Mouse (Mus musculus) ovary, postnatal 36 days (tissue): ENCODE measurements around the gene Rere.

ENCODE experiments used
- DNase-seq: peaks from one replicate; pipeline ENCODE4 v3.0.0; 2022; ENCODE audit warnings: low spot score, mixed read lengths

Rere gene

GRCm38 (mm10) chr4:150615251-150616028 lies 334.0 kb downstream of the Rere start:
- DNase-seq, result no peak

- no peak for DNase-seq
Measured at GRCm38 (mm10) chr4:150616029-150616420, 334.6 kb downstream of the Rere start.

GRCm38 (mm10) chr4:150616841-150617240 lies 335.4 kb downstream of the Rere start:
- DNase-seq, result no peak

- no peak for DNase-seq
Measured at GRCm38 (mm10) chr4:150619011-150619410, 337.6 kb downstream of the Rere start.

GRCm38 (mm10) chr4:150622641-150623040 lies 341.2 kb downstream of the Rere start:
- no peak for DNase-seq

GRCm38 (mm10) chr4:150624214-150624823 lies 342.9 kb downstream of the Rere start:
- no peak for DNase-seq

GRCm38 (mm10) chr4:150624933-150625332 lies 343.5 kb downstream of the Rere start:
- DNase-seq, result no peak

GRCm38 (mm10) chr4:150625425-150625824 lies 344.0 kb downstream of the Rere start:
- peak; percentile 56 for DNase-seq

- peak; percentile 53 for DNase-seq
Measured at GRCm38 (mm10) chr4:150625951-150626732, 344.7 kb downstream of the Rere start.

- DNase-seq, result no peak
Measured at GRCm38 (mm10) chr4:150629266-150629665, 347.8 kb downstream of the Rere start.

GRCm38 (mm10) chr4:150635568-150635967 lies 354.1 kb downstream of the Rere start:
- DNase-seq, result no peak

GRCm38 (mm10) chr4:150636635-150637034 lies 355.2 kb downstream of the Rere start:
- DNase-seq, result no peak

GRCm38 (mm10) chr4:150644299-150644698 lies 362.9 kb downstream of the Rere start:
- no peak for DNase-seq

GRCm38 (mm10) chr4:150649327-150649726 lies 367.9 kb downstream of the Rere start:
- no peak for DNase-seq

- no peak for DNase-seq
Measured at GRCm38 (mm10) chr4:150651390-150652277, 370.2 kb downstream of the Rere start, which contains the start of gene Slc45a1. Slc45a1 (minus strand) TSS chr4:150652174.

- no peak for DNase-seq
Measured at GRCm38 (mm10) chr4:150653072-150653599, 371.7 kb downstream of the Rere start.

GRCm38 (mm10) chr4:150655989-150656388 lies 374.5 kb downstream of the Rere start:
- DNase-seq, result peak; percentile 84

- DNase-seq, result no peak
Measured at GRCm38 (mm10) chr4:150656504-150656903, 375.1 kb downstream of the Rere start.

- DNase-seq, result no peak
Measured at GRCm38 (mm10) chr4:150659926-150660610, 378.6 kb downstream of the Rere start.

GRCm38 (mm10) chr4:150661886-150662285 lies 380.4 kb downstream of the Rere start:
- DNase-seq, result no peak

- DNase-seq, result peak; percentile 27
Measured at GRCm38 (mm10) chr4:150663192-150663591, 381.7 kb downstream of the Rere start.
